Mouse (Mus musculus) liver, postnatal 0 days (tissue): ENCODE data around the gene Kif1bp.

Experiments
- CTCF ChIP-seq: sonication (generic); IDR thresholded peaks from 2 replicates; pipeline ENCODE4 v1.5.1; 2016; ENCODE audit warnings: antibody characterized with exemption, low read depth
- EP300 ChIP-seq: IDR thresholded peaks from 2 replicates; pipeline ENCODE4 v1.6.1; 2016; ENCODE audit warnings: antibody characterized with exemption, low read depth, mild to moderate bottlenecking

- TF ChIP-seq EP300 (no peak), CTCF (no peak)
These were observed 69.1 kb downstream of the Kif1bp start for GRCm38 (mm10) chr10:62509032-62509656.
